In the genomic region with DNA sequence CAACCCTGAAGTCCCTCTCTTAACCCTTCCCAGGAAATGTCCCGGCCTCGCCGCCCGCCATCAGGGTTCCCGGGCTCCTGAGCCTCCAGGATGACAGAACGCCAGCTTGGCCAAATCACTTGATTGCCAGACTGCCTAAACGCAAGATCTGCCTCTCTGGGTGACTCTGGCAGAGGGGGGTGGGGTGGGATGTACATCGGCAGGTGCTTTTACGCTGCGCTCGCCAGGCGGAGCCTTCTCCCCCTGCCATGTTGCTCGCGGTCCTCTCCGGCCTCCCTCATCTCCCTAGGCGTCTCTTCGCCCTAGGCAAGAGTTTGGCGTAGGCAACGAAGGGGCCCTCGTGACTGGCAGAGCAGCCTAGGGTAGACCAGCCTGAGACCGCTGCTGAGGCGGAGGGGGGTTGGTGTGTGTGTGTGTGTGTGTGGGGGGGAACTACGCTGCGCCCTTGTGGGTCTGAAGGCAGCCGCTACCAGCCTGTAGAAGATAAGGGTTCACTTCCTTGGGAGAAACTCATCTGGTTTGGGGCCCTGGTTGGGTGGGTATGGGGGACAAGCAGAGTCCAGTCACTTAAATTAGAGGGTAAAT, we compare ENCODE assay signal across 8 mouse cellular contexts. TPM values are rescaled to one million over a fixed set of nuclear protein-coding genes. Genes with fewer than 3 reads are reported as not detected.
DNase-seq lines count a peak whose midpoint lies in the region; ATAC-seq lines count a peak whose summit lies in the region.

No protein-coding gene starts in this region.

- peak; percentile 50 to 51 for DNase-seq in right cerebral cortex, adult 2 months (ENCODE audit: low spot score in 2 of 2)
- DNase-seq in right cerebral cortex, adult 18-20 months, result no peak
- peak; percentile 38 to 43 for DNase-seq in frontal cortex, postnatal 10 days (ENCODE audit: low spot score in 2 of 2)
- peak; percentile 53 for DNase-seq in midbrain, embryonic 10.5 days (ENCODE audit: low spot score)
- no peak for DNase-seq in yolk sac, embryonic 10.5 days (ENCODE audit: low spot score)
- no peak for DNase-seq in thymus, postnatal 4 days
- DNase-seq in heart, adult 11 months, result no peak

- peak overlapping the region; percentile 33; the same call in 1 of the 2 replicates for H3K27ac ChIP-seq in midbrain, embryonic 10.5 days (replicated peaks)

- H3K4me3 ChIP-seq in midbrain, embryonic 10.5 days, result peak overlapping the region; percentile 75

- no peaks in the 10 kb centered on the region for H3K9me3 ChIP-seq in midbrain, embryonic 10.5 days (replicated peaks)

- no peaks in the 10 kb centered on the region for H3K36me3 ChIP-seq in midbrain, embryonic 10.5 days

- peaks cover 42% of the 10 kb centered on the region for H3K4me1 ChIP-seq in midbrain, embryonic 10.5 days

- ATAC-seq in erythroblast, adult 5-6 weeks (replicated peaks; ENCODE audit: low FRiP score, poor library complexity, severe bottlenecking), result no peak

- peaks cover 80% of the 10 kb centered on the region for H3K27me3 ChIP-seq in midbrain, embryonic 10.5 days (ENCODE audit: low read depth, poor library complexity, severe bottlenecking)

- WGBS in midbrain, embryonic 10.5 days, result 2% methylated on average over 25 of the region's 25 CpGs

RNA-seq across cellular contexts. Expression of gene Csmd2, which starts 1.1 kb away (rescaled TPM):
- 1.00 and 1.5 TPM in 2 replicates for polyA plus RNA-seq in midbrain, embryonic 10.5 days (2016; fragmentation: Nextera tagmentation; extraction: Ambion mirVana)
- total RNA-seq in erythroblast, adult 5-6 weeks (2015; ENCODE audit: low replicate concordance), result not detected in 2 replicates
- not detected in 2 replicates for total RNA-seq in erythroblast, adult 5-6 weeks (2017; ENCODE audit: low replicate concordance)

RNA-seq across cellular contexts. Expression of gene CK137956, which starts 15.8 kb away (rescaled TPM):
- 0.83 and 0.86 TPM in 2 replicates for polyA plus RNA-seq in midbrain, embryonic 10.5 days (2016; fragmentation: Nextera tagmentation; extraction: Ambion mirVana)
- not detected in 2 replicates for total RNA-seq in erythroblast, adult 5-6 weeks (2015; ENCODE audit: low replicate concordance)
- not detected in 2 replicates for total RNA-seq in erythroblast, adult 5-6 weeks (2017; ENCODE audit: low replicate concordance)

Comparison
In these comparisons a context has a peak if more than half of its experiments do, and no peak if none do; other contexts are left out.
1. DNase-seq: peak in right cerebral cortex, adult 2 months (2 of 2), frontal cortex, postnatal 10 days (2 of 2) and midbrain, embryonic 10.5 days (single experiment); none in right cerebral cortex, adult 18-20 months (single experiment), yolk sac, embryonic 10.5 days (single experiment), thymus, postnatal 4 days (single experiment) and heart, adult 11 months (single experiment).